Comparison of ENCODE assay signal across 8 mouse cellular contexts in the genomic region with DNA sequence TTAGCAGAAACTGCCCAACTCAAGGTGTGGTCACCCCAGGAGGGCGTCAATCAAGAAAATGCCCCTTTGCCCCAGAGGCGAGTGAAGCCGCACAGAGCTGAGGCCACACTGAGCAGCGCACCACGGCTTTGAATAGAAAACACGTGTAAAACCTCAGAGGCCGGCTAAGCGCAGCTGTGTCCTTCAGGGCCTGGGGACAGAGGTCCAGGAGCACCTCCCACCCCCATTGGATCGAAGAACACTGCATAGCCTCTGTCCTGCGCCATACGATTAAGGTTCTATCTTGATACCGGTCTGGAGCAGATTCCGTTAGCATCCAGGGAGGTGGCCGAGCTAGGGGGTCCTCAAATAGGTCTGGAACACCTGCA. TPM values are rescaled to one million over a fixed set of nuclear protein-coding genes. Genes with fewer than 3 reads are reported as not detected.
DNase-seq lines count a peak whose midpoint lies in the region; ATAC-seq and TF ChIP-seq lines count a peak whose summit lies in the region.

No protein-coding gene starts in this region.

- no peak for TF ChIP-seq EP300 in lung, postnatal 0 days (IDR thresholded peaks at IDR 0.05)

- H3K4me3 ChIP-seq in embryonic facial prominence, embryonic 15.5 days (replicated peaks): peak overlapping the region; percentile 48
- peak overlapping the region; percentile 60 for H3K4me3 ChIP-seq in intestine, postnatal 0 days (ENCODE audit: low read depth, low read length)
- peak overlapping the region; percentile 72 for H3K4me3 ChIP-seq in lung, postnatal 0 days (ENCODE audit: low read depth, low read length)
- H3K4me3 ChIP-seq in stomach, embryonic 16.5 days (replicated peaks; ENCODE audit: low read length): peak overlapping the region; percentile 66

- no peaks in the 10 kb centered on the region for H3K9me3 ChIP-seq in embryonic facial prominence, embryonic 15.5 days (replicated peaks)
- no peaks in the 10 kb centered on the region for H3K9me3 ChIP-seq in intestine, postnatal 0 days (ENCODE audit: control insufficient read depth)
- H3K9me3 ChIP-seq in lung, postnatal 0 days (ENCODE audit: low read length): no peaks in the 10 kb centered on the region
- 0 out of 2 replicates have a peak, but pooled peaks cover 3% of the 10 kb centered on the region for H3K9me3 ChIP-seq in stomach, embryonic 16.5 days (replicated peaks; ENCODE audit: control insufficient read depth, low read length)

- WGBS in embryonic facial prominence, embryonic 15.5 days: 1% methylated on average over 14 of the region's 14 CpGs
- 3% methylated on average over 14 of the region's 14 CpGs for WGBS in intestine, postnatal 0 days
- 2% methylated on average over 14 of the region's 14 CpGs for WGBS in lung, postnatal 0 days
- 2% methylated on average over 14 of the region's 14 CpGs for WGBS in stomach, embryonic 16.5 days

- ATAC-seq in embryonic facial prominence, embryonic 15.5 days (ENCODE audit: insufficient number of reproducible peaks, low FRiP score, low TSS enrichment, low read depth): no peak
- no peak for ATAC-seq in intestine, postnatal 0 days
- ATAC-seq in lung, postnatal 0 days: no peak
- peak; percentile 14; the same call in 1 of the 2 replicates for ATAC-seq in stomach, embryonic 16.5 days (ENCODE audit: insufficient read depth, low FRiP score)

- H3K27ac ChIP-seq in embryonic facial prominence, embryonic 15.5 days (replicated peaks): no peak overlapping the region
- H3K27ac ChIP-seq in intestine, postnatal 0 days (ENCODE audit: low read depth, low read length): no peak overlapping the region
- H3K27ac ChIP-seq in lung, postnatal 0 days (ENCODE audit: low read length): no peak overlapping the region
- no peak overlapping the region for H3K27ac ChIP-seq in stomach, embryonic 16.5 days (ENCODE audit: low read length)

- no peaks in the 10 kb centered on the region for H3K36me3 ChIP-seq in embryonic facial prominence, embryonic 15.5 days
- no peaks in the 10 kb centered on the region for H3K36me3 ChIP-seq in intestine, postnatal 0 days (ENCODE audit: control insufficient read depth, insufficient read depth)
- H3K36me3 ChIP-seq in lung, postnatal 0 days (ENCODE audit: insufficient read depth, low read length): no peaks in the 10 kb centered on the region
- no peaks in the 10 kb centered on the region for H3K36me3 ChIP-seq in stomach, embryonic 16.5 days (ENCODE audit: control insufficient read depth, insufficient read depth, low read length)

- no peak overlapping the region for H3K9ac ChIP-seq in embryonic facial prominence, embryonic 15.5 days
- H3K9ac ChIP-seq in intestine, postnatal 0 days (ENCODE audit: low read depth, low read length): no peak overlapping the region
- H3K9ac ChIP-seq in lung, postnatal 0 days (replicated peaks; ENCODE audit: low read depth): 0 out of 2 replicates have a peak overlapping the region, but pooled peaks have one; percentile 34
- peak overlapping the region; percentile 82 for H3K9ac ChIP-seq in stomach, embryonic 16.5 days (ENCODE audit: low read length)

- H3K4me2 ChIP-seq in embryonic facial prominence, embryonic 15.5 days (replicated peaks): peak overlapping the region; percentile 79
- peak overlapping the region; percentile 88 for H3K4me2 ChIP-seq in intestine, postnatal 0 days (replicated peaks; ENCODE audit: low read depth)
- H3K4me2 ChIP-seq in lung, postnatal 0 days (replicated peaks; ENCODE audit: low read depth, low read length): peak overlapping the region; percentile 88
- H3K4me2 ChIP-seq in stomach, embryonic 16.5 days (ENCODE audit: low read depth, low read length): peak overlapping the region; percentile 85

- peaks cover 77% of the 10 kb centered on the region for H3K27me3 ChIP-seq in embryonic facial prominence, embryonic 15.5 days
- H3K27me3 ChIP-seq in intestine, postnatal 0 days (replicated peaks; ENCODE audit: control insufficient read depth, insufficient read depth, low read length): peaks cover 83% of the 10 kb centered on the region
- peaks cover 33% of the 10 kb centered on the region; the same call in 1 of the 2 replicates for H3K27me3 ChIP-seq in lung, postnatal 0 days (replicated peaks; ENCODE audit: insufficient read depth, low read length)
- H3K27me3 ChIP-seq in stomach, embryonic 16.5 days (ENCODE audit: control insufficient read depth, insufficient read depth, low read length): peaks cover 62% of the 10 kb centered on the region

- peak; percentile 28 to 63 for DNase-seq in urinary bladder, postnatal 4 days (ENCODE audit: low spot score in 2 of 2)
- no peak for DNase-seq in urinary bladder, postnatal 10 days (ENCODE audit: low spot score)
- no peak for DNase-seq in lung, postnatal 0 days (ENCODE audit: low spot score)
- DNase-seq in thymus, postnatal 10 days (ENCODE audit: low spot score in 2 of 2): no peak
- DNase-seq in spleen, adult 18-20 months: no peak

- TF ChIP-seq CTCF in intestine, postnatal 0 days (IDR thresholded peaks at IDR 0.05; ENCODE audit: low read depth): no peak
- TF ChIP-seq CTCF in lung, postnatal 0 days (IDR thresholded peaks at IDR 0.05): no peak

- H3K4me1 ChIP-seq in embryonic facial prominence, embryonic 15.5 days: peaks cover 22% of the 10 kb centered on the region
- 0 out of 2 replicates have a peak, but pooled peaks cover 4% of the 10 kb centered on the region for H3K4me1 ChIP-seq in intestine, postnatal 0 days (replicated peaks; ENCODE audit: control insufficient read depth, insufficient read depth, low read length)
- peaks cover 7% of the 10 kb centered on the region for H3K4me1 ChIP-seq in lung, postnatal 0 days (ENCODE audit: insufficient read depth, low read depth, low read length)
- peaks cover 12% of the 10 kb centered on the region for H3K4me1 ChIP-seq in stomach, embryonic 16.5 days (ENCODE audit: control insufficient read depth, insufficient read depth, low read length)

RNA-seq across cellular contexts. Expression of gene Hhex, which starts 0.7 kb away (rescaled TPM):
- polyA plus RNA-seq in embryonic facial prominence, embryonic 15.5 days (2015; fragmentation: Nextera tagmentation; extraction: Ambion mirVana): 8.9 and 9.7 TPM in 2 replicates
- 4.1 and 5.3 TPM in 2 replicates for polyA plus RNA-seq in intestine, postnatal 0 days (2015; fragmentation: Nextera tagmentation; extraction: Ambion mirVana)
- 23.4 and 30.6 TPM in 2 replicates for polyA plus RNA-seq in lung, postnatal 0 days (2015; fragmentation: Nextera tagmentation; extraction: Ambion mirVana)
- polyA plus RNA-seq in stomach, embryonic 16.5 days (2015; fragmentation: Nextera tagmentation; extraction: Ambion mirVana): 14.8 and 15.9 TPM in 2 replicates

RNA-seq across cellular contexts. Expression of gene Kif11, which starts 57.7 kb away (rescaled TPM):
- 42.0 and 42.4 TPM in 2 replicates for polyA plus RNA-seq in embryonic facial prominence, embryonic 15.5 days (2015; fragmentation: Nextera tagmentation; extraction: Ambion mirVana)
- 8.3 and 8.9 TPM in 2 replicates for polyA plus RNA-seq in intestine, postnatal 0 days (2015; fragmentation: Nextera tagmentation; extraction: Ambion mirVana)
- polyA plus RNA-seq in lung, postnatal 0 days (2015; fragmentation: Nextera tagmentation; extraction: Ambion mirVana): 2.1 and 3.2 TPM in 2 replicates
- polyA plus RNA-seq in stomach, embryonic 16.5 days (2015; fragmentation: Nextera tagmentation; extraction: Ambion mirVana): 46.4 and 50.2 TPM in 2 replicates

Comparison
In these comparisons a context has a peak if more than half of its experiments do, and no peak if none do; other contexts are left out.
1. DNase-seq: peak in urinary bladder, postnatal 4 days (2 of 2); none in urinary bladder, postnatal 10 days (single experiment), lung, postnatal 0 days (single experiment), thymus, postnatal 10 days (0 of 2) and spleen, adult 18-20 months (0 of 2).
2. H3K9ac ChIP-seq: peak in lung, postnatal 0 days (single experiment) and stomach, embryonic 16.5 days (single experiment); none in embryonic facial prominence, embryonic 15.5 days (single experiment) and intestine, postnatal 0 days (single experiment).
3. Peak in every context shown above with its lines, with median percentiles within 50 percentile points of each other: H3K4me2 ChIP-seq and H3K4me3 ChIP-seq.